Mouse (Mus musculus) heart, postnatal 0 days (tissue): ENCODE measurements around the gene Coa6. TPM values are rescaled to one million over a fixed set of nuclear protein-coding genes. Genes with fewer than 3 reads are reported as not detected.

ENCODE experiments used
- ATAC-seq: fragments of 200-750 bp; cut with Nextera tagmentation; 2 replicates; pipeline ENCODE4 v1.8.0; 2017; ENCODE audit warnings: low read depth, moderate number of reproducible peaks, moderate library complexity; ENCODE audit not compliant: insufficient read depth
- DNase-seq: peaks from one replicate; pipeline ENCODE4 v3.0.0-alpha.2; 2016; ENCODE audit warnings: low spot score
- H3K27ac ChIP-seq: fragments of 300-500 bp; sonication (generic); 2 replicates; pipeline ENCODE4 v1.5.1; 2014; ENCODE audit warnings: low read depth, mild to moderate bottlenecking
- H3K27me3 ChIP-seq: fragments of 300-500 bp; sonication (generic); 2 replicates; pipeline ENCODE4 v1.6.1; 2014; ENCODE audit warnings: low read length, mixed read lengths; ENCODE audit not compliant: control insufficient read depth, insufficient read depth
- H3K36me3 ChIP-seq: fragments of 300-500 bp; sonication (generic); replicated peaks from 2 replicates; pipeline ENCODE4 v1.6.1; 2014; ENCODE audit warnings: low read length, mixed read lengths; ENCODE audit not compliant: control insufficient read depth, insufficient read depth
- H3K4me1 ChIP-seq: fragments of 300-500 bp; sonication (generic); 2 replicates; pipeline ENCODE4 v1.6.1; 2014; ENCODE audit warnings: antibody characterized with exemption; ENCODE audit not compliant: control insufficient read depth, insufficient read depth
- H3K4me2 ChIP-seq: fragments of 300-500 bp; sonication (generic); 2 replicates; pipeline ENCODE4 v1.6.1; 2014; ENCODE audit warnings: low read depth, mild to moderate bottlenecking, low read length, moderate library complexity
- H3K4me3 ChIP-seq: fragments of 300-500 bp; sonication (generic); 2 replicates; pipeline ENCODE4 v1.5.1; 2014; ENCODE audit warnings: low read depth, low read length
- H3K9ac ChIP-seq: fragments of 300-500 bp; sonication (generic); replicated peaks from 2 replicates; pipeline ENCODE4 v1.6.1; 2014; ENCODE audit warnings: low read depth, low read length, mixed read lengths
- H3K9me3 ChIP-seq: fragments of 300-500 bp; sonication (generic); replicated peaks from 2 replicates; pipeline ENCODE4 v1.6.1; 2016; ENCODE audit warnings: low read length; ENCODE audit not compliant: control insufficient read depth
- CTCF ChIP-seq: IDR thresholded peaks from 2 replicates; pipeline ENCODE4 v1.5.1; 2016; ENCODE audit warnings: antibody characterized with exemption, control low read depth, low read depth
- EP300 ChIP-seq: IDR thresholded peaks from 2 replicates; pipeline ENCODE4 v1.6.1; 2016; ENCODE audit warnings: antibody characterized with exemption, low read depth
- WGBS: fragments of 180-500 bp; shearing (Covaris S2); extraction: QIAGEN DNeasy Blood & Tissue Kit; methylation state at CpG from one replicate; pipeline ENCODE4 v1.1.7; 2014; 5-methylcytosine and 5-hydroxymethylcytosine counted together
- polyA plus RNA-seq: library from polyadenylated mRNA; unstranded; fragments of >200 nt; fragmentation: Nextera tagmentation; extraction: Ambion mirVana; gene quantifications from 2 replicates; pipeline ENCODE4 v1.2.1, GENCODE M21; 2015
- total RNA-seq: library from RNA; depleted of rRNA; stranded (reverse); fragments of >200 nt; gene quantifications from 2 replicates; pipeline ENCODE4 v1.2.3, GENCODE M21; 2014; ENCODE audit warnings: low replicate concordance; rRNA removed

The Coa6 gene
- total RNA-seq (26.1 and 29.8 TPM in 2 replicates), polyA plus RNA-seq (69.8 and 76.2 TPM in 2 replicates)

- WGBS: under 1% methylated on average over 61 of the region's 61 CpGs
- H3K4me3 ChIP-seq: peak within 1 kb of the TSS; percentile 83
- H3K36me3 ChIP-seq: peaks cover 23% of the 10 kb centered on the region
- peak; percentile 98 for ATAC-seq
- H3K4me1 ChIP-seq: peaks cover 12% of the 10 kb centered on the region; the same call in 1 of the 2 replicates
- TF ChIP-seq CTCF: no peak
- TF ChIP-seq EP300: no peak; the same call in 1 of the 2 replicates
- H3K9me3 ChIP-seq: no peaks in the 10 kb centered on the region
- peak within 1 kb of the TSS; percentile 78 for H3K27ac ChIP-seq
- no peaks in the 10 kb centered on the region for H3K27me3 ChIP-seq
- H3K9ac ChIP-seq: peak within 1 kb of the TSS; percentile 77
- H3K4me2 ChIP-seq: peak within 1 kb of the TSS; percentile 82
- peak; percentile 98 for DNase-seq
These were observed at the start of gene Coa6 for GRCm38 (mm10) chr8:126422174-126422919. Coa6 (plus strand) TSS chr8:126422515.

GRCm38 (mm10) chr8:126379580-126379979, 42.7 kb upstream of the Coa6 start:
- no peak for ATAC-seq
- no peak for TF ChIP-seq EP300
- TF ChIP-seq CTCF: no peak

GRCm38 (mm10) chr8:126380141-126380540, 42.2 kb upstream of the Coa6 start:
- Histone ChIP-seq H3K9ac (no peak overlapping the region), H3K4me2 (no peak overlapping the region), H3K4me3 (no peak overlapping the region), H3K9me3 (no peaks in the 10 kb centered on the region), H3K4me1 (no peaks in the 10 kb centered on the region), H3K27ac (no peak overlapping the region), H3K36me3 (no peaks in the 10 kb centered on the region), H3K27me3 (no peaks in the 10 kb centered on the region)
- no peak for DNase-seq
- ATAC-seq: no peak
- 29% methylated on average over 2 of the region's 2 CpGs for WGBS
- no peak for TF ChIP-seq EP300
- TF ChIP-seq CTCF: no peak

More at GRCm38 (mm10) chr8:126379580-126379979, 42.7 kb upstream of the Coa6 start:
- H3K9me3 ChIP-seq: no peaks in the 10 kb centered on the region
- H3K4me2 ChIP-seq: no peak overlapping the region
- H3K4me1 ChIP-seq: no peaks in the 10 kb centered on the region
- H3K27me3 ChIP-seq: no peaks in the 10 kb centered on the region
- no peak overlapping the region for H3K9ac ChIP-seq
- no peaks in the 10 kb centered on the region for H3K36me3 ChIP-seq
- no peak overlapping the region for H3K4me3 ChIP-seq
- DNase-seq: no peak
- no peak overlapping the region for H3K27ac ChIP-seq
- WGBS: 81% methylated on average over 6 of the region's 6 CpGs

GRCm38 (mm10) chr8:126381299-126381698, 41.0 kb upstream of the Coa6 start:
- TF ChIP-seq EP300 (no peak), CTCF (no peak)
- no peaks in the 10 kb centered on the region for H3K4me1 ChIP-seq
- no peak for DNase-seq
- no peak for ATAC-seq
- no peak overlapping the region for H3K4me2 ChIP-seq
- no peak overlapping the region for H3K27ac ChIP-seq
- no peaks in the 10 kb centered on the region for H3K9me3 ChIP-seq
- no peak overlapping the region for H3K4me3 ChIP-seq
- H3K27me3 ChIP-seq: no peaks in the 10 kb centered on the region
- 79% methylated on average over 7 of the region's 7 CpGs for WGBS
- H3K9ac ChIP-seq: no peak overlapping the region
- H3K36me3 ChIP-seq: no peaks in the 10 kb centered on the region

GRCm38 (mm10) chr8:126382216-126382615, 40.1 kb upstream of the Coa6 start:
- 28% methylated on average over 14 of the region's 14 CpGs for WGBS
- no peaks in the 10 kb centered on the region for H3K27me3 ChIP-seq
- no peak overlapping the region for H3K9ac ChIP-seq
- H3K4me1 ChIP-seq: no peaks in the 10 kb centered on the region
- H3K4me2 ChIP-seq: no peak overlapping the region
- ATAC-seq (no peak), DNase-seq (no peak)
- H3K36me3 ChIP-seq: no peaks in the 10 kb centered on the region
- H3K27ac ChIP-seq: no peak overlapping the region
- H3K4me3 ChIP-seq: no peak overlapping the region
- H3K9me3 ChIP-seq: no peaks in the 10 kb centered on the region
- TF ChIP-seq EP300: no peak
- TF ChIP-seq CTCF: no peak

GRCm38 (mm10) chr8:126382749-126383148, 39.6 kb upstream of the Coa6 start:
- no peak for DNase-seq
- 49% methylated on average over 5 of the region's 5 CpGs for WGBS
- no peak overlapping the region for H3K27ac ChIP-seq
- no peaks in the 10 kb centered on the region for H3K27me3 ChIP-seq
- no peak overlapping the region for H3K4me2 ChIP-seq
- ATAC-seq: no peak
- no peaks in the 10 kb centered on the region for H3K36me3 ChIP-seq
- no peak overlapping the region for H3K4me3 ChIP-seq
- H3K9me3 ChIP-seq: no peaks in the 10 kb centered on the region
- H3K4me1 ChIP-seq: no peaks in the 10 kb centered on the region
- no peak overlapping the region for H3K9ac ChIP-seq
- no peak for TF ChIP-seq EP300
- TF ChIP-seq CTCF: peak; percentile 54
